Mouse (Mus musculus) ES-CJ7 (cell line): Measurements from ENCODE around the gene Gm20671.
"Not testable (repeated sequence)": the region's sequence is repeated elsewhere in the genome, so short reads cannot be mapped to it uniquely, and the experiment has no call there.

Source experiments
- DNase-seq: peaks from one replicate; pipeline ENCODE4 v3.0.0; 2011; ENCODE audit warnings: low read depth, low spot score

The Gm20671 gene

DNA sequence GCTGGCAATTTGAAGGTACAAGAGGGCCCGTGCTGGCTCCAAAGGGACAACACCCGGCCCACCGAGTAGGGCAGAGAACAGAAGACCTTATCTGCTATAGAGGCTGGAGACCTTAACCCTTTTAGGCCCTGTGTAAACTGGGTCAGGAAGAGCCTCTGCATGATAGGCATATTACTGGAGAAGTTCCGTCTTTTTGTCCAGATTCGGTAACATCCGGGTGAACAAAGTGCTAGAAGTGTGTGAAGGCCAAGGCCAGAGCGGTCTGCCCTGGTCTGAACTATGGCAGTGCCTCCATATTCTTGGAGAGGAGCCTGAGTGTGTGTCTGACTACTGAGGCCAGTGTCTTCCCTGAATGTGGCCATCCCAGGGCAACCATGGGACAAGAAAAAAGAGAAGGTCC, at the start of gene Gm20671:
Gm20671 (minus strand) TSS at position 101 of the 400 bp plus-strand sequence.
- no peak for DNase-seq

DNA sequence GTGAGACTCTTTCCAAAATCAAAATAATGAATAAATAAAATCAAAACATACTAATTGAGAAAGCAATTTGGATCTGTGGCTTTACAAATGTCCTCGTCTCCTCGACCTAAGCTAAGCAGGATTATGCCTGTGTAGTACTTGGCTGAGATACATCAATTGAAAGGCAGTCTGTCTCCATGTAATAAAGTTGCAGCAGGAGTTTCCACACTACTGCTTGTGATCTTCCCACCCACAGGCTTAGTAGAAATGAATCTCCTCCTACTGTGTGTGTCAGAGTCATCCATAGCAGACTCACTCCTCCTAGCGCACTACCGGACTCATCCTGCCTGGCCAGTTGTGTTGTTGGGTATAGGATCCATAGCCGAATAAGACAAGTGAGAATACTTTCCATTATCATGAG, 45.4 kb upstream of the Gm20671 start:
- DNase-seq: no peak

DNA sequence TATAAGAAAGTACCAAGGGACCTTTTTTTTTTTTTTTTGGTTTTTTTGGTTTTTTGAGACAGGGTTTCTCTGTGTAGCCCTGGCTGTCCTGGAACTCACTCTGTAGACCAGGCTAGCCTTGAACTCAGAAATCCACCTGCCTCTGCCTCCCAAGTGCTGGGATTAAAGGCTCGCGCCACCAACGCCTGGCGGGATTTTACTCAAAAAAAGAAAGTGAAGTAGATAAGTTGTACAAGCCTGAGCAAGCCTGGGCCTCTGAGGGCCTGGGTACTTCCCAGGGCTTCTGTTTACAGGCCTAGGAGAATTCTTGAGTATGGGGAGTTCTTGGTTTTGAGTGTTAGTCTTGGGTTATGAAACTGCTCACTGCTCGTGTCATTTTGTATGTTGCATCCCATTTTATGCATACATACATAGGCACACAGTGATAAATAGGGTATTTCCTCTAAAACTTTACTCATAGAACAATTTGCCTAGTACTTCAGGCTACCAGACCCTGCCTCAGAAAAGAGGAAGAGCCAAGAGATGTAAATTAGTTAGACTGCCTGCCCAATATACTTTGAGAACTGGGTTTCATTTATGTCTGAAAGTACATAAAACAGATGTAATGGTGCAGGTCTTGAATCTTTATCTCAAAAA, 42.6 kb upstream of the Gm20671 start:
- DNase-seq: no peak

DNA sequence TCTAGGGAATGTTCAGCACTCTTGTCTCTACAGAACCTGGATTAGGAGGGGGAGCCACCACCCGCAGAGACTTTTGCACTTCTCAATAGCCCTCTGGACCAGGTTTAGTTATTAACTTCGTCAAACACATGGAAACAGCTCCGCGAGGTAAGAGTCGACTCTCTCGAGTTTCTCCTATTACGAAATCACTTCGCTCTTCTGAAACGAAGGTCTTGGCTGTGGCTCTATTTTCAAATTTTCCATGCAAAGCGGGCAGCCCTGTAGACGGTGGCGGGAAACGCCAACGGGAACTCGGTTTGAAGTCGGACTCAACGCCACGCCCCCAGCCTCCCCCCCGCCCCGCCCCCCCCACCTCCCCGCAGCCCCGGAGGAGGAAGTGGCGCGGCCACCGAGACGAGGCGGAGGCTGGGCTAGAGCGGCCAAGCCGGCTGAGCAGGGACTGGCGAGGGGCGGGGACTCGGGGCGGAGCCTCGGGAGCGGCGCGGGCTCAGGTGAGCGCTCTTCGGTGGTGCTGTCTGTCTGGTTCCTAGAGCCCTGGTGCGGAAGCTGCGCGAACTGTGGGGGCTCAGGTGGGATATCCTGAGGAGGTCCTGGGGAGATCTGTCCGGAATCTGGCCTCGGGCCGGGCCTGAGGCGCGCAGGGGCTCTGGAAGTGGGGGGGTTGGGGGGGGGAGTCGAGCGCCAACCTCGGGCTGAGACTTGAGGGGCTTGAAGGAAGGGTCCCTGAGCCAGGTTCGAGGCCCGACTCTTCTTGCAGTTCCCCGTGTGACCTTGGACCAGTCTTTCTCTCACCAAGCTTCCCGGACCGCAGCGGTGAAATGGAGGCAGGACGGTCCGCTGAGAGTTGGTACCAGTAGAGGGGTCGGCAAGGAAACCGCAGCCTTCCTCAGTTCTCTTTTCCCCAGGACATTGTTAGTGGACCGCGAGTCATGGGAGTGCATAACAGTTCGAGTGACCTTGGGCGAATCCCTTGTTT, 36.6 kb upstream of the Gm20671 start, which contains the start of gene Depdc5:
Depdc5 (plus strand) TSS at position 449 of the 976 bp plus-strand sequence.
- DNase-seq: peak; percentile 96

DNA sequence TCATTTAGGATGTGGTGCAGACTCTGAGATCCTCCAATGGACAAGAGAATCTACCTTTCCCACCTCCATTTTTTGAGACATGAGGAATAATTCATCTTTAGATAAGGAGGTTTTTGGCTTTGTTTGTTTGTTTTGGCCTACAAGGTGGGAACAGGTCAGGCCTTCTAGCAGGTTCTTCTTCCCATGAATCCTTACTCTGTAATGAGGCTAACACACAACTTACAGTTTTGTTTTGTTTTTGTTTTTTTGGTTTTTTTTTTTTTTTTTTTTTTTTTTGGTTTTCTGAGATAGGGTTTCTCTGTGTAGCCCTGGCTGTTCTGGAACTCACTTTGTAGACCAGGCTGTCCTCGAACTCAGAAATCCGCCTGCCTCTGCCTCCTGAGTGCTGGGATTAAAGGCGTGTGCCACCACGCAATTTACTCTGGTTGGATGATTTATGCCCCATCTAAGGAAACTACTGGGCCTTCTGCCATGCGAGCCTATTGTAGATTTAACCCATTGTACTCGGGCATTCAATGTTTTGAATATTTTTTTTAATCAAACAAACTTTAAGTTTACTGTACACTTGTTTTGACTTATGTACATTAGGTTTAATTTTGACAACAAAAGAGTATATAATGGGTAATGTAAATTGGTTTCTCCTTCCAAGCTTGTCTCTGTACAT, 35.7 kb upstream of the Gm20671 start:
- DNase-seq: no peak

DNA sequence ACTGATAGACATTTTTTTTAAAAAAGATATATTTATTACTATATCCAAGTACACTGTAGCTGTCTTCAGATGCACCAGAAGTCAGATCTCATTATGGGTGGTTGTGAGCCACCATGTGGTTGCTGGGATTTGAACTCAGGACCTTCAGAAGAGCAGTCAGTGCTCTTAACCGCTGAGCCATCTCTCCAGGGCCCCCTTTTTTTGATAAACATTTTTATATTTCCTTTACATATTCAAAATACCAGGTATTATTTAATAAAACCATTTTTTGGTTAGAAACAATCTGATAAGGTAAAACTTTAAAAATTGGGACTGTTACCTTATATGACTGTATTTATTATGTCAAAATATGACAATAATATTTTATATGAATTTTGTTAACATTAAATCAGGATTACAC, 34.2 kb upstream of the Gm20671 start:
- no peak for DNase-seq

DNA sequence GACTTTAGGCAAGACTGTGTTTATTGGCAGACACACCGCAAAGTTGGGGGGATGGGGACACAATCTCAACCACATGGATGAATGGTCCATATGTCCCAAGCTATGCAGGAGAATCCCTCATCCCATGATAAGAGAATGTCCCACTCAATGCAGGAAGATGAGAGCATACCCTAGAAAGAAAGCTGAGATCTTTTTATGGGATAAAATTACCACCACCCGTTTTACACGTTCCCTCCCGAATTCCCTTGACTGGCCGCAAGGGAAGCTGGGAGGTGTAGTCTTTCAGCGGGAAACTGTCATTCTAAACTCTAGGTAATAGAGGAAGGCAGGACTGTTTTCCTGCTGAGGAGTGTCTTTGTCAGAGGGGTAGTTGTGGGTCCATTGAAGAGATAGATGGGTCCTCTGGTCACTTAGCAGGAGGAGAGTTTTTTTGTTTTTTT, 30.9 kb upstream of the Gm20671 start:
- peak; percentile 49 for DNase-seq

DNA sequence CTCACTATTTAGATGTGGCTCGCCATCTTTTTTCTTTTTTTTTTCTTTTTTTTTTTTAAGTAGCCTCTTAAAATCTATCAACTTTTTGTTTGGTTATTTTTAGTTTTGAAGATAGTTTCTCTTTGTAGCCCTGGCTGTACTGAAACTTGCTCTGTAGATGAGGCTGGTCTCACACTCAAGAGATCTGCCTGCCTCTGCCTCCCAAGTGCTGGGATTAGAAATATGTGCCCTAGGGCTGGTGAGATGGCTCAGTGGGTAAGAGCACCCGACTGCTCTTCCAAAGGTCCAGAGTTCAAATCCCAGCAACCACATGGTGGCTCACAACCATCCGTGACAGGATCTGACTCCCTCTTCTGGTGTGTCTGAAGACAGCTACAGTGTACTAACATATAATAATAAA, 28.4 kb upstream of the Gm20671 start:
- DNase-seq: not testable (repeated sequence)

DNA sequence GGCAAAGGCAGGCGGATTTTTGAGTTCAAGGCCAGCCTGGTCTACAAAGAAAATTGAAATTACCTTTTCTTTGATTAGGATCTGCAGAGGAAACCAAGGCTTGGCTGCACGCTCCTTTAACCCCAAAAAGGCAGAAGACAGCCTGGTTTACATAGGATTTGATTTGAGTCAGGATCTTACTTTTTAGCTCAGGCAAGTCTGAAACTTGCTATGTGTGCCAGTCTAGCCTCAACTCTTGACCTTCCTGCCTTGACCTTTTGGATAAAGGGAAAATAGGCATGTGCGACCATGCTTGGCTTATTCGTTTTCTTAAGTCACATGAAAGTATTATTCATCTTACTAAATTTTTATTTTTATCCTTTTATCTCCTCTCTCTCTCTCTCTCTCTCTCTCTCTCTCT, 27.9 kb upstream of the Gm20671 start:
- DNase-seq: no peak

DNA sequence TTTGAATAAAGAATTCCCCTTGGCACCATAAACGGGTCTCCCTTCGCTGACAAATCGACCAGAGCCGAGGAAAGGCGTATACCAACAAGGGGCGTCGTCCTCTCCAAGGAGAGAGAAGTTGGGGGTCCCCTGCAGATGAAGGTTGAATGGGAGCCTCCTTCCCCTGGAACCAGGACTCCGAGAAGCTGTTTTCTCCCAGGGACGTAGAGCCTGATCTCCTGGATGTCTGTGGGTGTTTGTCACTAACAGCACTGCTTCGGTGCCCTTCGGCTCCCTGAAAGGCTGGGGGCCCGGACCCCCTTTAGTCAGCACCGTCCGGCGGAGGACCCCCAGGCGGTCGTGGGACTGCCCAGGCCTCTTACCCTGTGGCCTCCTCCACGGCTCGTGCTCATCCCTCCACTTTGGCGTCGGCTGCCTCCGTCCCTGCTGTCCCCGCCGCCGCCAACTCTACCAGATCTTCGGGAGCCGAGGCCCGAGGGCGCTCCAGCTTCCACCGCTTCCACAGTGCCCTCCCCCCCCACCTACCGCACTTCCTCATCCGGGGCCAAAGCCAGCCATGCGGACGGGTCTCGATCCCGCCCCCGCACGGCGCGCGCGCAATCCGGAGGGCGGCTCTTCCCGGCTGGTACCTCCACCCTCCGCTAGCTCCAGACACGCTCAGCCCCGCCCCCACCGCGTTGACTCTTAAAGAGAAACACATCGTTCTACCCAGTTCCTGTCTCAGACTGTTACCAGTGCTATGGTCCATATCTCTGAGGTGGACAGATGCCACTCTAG, 27.0 kb upstream of the Gm20671 start, which contains the start of gene Prr14l:
Prr14l (minus strand) TSS at position 526 of the 777 bp plus-strand sequence.
- peak; percentile 95 for DNase-seq

DNA sequence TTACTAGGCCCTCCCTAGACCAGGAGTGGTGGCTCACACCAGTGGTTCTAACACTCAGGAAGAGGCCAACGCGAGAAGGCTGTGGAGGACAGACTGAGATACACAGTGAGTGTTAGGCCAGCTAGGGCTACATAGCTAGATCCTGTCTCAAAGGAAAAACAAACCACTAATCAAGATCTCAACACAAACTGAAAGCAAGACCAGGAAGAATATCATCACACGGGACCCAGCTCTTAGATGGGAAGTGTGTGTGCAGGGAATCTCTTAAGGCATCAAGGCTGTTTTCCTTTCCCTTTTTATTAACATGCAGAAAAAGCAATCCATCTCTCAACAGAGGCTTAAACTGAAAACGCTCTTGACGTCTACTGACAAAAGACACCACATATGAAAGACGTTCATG, 25.1 kb upstream of the Gm20671 start:
- no peak for DNase-seq

DNA sequence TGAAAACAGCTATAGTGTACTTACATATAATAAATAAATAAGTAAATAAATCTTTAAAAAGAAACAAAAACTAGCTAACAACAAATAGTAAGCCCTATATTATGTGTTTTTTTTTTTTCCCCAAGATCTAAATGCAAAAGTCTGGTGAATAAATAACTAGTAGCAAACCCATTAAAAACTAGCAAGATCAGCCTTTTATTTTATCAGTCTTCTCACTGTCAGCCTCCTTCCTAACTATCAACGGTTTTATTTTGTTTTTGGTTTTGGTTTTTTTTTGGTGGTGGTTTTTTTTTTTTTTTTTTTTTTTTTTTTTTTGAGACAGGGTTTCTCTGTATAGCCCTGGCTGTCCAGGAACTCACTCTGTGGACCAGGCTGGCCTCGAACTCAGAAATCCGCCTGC, 22.7 kb upstream of the Gm20671 start:
- DNase-seq: not testable (repeated sequence)

DNA sequence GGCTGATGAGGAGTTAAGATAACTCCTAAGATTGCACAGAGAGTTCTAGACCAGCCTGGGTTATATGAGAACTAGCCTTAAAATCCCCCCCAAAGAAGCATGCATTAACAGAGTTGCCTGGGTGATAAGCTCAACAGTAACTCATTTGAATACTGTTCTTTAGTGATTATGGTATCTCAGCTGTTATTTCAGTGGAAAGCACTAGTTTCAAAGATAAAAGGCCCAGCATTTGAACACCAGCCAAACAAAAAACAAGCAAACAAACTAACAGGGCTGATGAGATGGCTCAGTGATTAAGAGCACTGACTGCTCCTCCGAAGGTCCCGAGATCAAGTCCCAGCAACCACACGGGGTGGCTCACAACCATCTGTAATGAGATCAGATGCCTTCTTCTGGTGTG, 22.3 kb upstream of the Gm20671 start:
- no peak for DNase-seq

DNA sequence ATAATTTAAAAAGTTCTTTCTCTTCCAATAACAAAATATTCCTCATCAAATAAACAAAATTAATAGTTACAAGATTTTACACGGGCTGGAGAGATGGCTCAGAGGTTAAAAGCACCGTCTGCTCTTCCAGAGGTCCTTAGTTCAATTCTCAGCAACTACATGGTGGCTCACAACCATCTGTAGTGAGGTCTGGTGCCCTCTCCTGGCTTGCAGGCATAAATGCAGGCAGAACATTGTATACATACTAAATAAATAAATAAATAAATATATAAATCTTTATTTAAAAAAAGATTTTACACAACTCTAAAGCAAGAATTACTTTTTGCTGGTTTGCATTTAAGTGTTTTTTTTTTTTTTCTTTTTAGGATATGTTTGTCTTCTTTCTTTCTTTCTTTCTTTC, 13.1 kb upstream of the Gm20671 start:
- DNase-seq: no peak

DNA sequence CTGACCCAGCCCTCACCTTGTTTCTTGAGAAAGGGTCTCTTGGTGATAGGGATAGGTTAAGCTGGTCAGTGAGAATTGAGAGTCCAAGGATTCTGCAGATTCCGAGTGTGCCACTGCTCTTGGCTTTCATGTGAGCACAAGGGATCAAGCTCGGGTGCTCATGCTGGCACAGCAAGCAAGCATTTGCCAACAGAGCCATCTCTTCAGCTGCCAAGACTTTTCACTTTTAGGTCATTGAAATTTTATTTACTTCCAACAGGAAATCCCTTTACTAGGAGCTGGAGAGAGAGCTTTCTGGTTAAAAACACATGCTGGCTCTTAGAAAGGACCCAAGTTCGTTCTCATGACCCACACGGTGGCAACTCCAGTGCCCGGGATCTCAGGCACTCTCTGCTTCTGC, 10.1 kb upstream of the Gm20671 start:
- no peak for DNase-seq

DNA sequence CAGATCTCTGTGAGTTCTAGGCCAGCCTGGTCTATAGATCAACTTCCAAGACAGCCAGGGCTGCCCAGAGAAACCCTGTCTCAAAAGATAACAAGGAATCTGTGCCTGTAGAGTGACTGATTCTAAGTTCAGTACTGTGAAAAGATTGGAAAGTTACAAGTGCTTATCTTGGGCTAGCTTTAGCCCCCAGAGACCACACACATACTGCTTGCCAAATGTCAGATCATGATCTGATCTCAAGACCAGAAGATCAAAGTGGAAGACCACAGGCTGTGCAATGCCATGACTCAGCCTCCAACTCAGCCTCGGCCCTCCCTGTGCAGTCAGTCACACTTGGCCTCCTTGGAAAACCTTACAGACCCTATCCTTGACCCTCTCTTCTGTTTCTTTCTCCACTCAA, 7.6 kb upstream of the Gm20671 start:
- no peak for DNase-seq

DNA sequence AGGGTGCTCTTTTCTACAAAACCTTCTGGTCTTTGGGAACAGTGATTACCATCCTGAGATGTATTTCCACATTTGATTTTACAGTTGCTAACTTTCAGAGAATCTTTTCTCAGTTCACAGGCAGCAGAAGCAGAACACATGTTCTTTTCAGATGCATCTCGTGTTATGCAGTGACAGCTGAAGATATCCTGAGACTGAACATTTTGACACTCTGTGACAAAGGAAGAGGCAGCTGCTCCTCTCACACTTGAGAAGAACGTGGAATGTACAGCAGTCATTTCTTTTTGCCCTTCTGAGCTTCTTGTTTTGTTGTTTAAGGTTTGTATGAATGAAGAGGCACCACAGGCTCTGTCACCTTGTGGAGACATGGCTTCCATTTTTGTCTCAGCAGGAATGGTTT, 3.1 kb upstream of the Gm20671 start:
- no peak for DNase-seq

DNA sequence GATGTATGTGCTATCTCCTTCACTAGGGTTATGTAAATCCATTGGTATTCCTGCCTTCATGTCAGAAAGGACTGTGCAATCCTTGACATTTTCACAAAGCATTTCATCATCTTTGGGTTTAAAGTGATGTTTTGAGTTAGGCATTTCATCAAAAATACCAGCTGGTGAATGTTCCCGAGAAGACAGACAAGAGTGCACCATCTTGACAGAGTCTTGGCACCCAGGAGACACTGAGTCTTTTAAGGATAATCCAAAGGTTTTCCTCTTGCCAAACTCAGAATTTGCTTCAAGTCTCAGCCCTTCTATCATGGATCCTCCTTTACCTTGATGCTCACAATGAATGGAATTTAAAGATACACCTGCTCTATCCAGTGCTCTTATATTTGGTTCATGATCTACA, 1.9 kb upstream of the Gm20671 start:
- DNase-seq: not testable (repeated sequence)

DNA sequence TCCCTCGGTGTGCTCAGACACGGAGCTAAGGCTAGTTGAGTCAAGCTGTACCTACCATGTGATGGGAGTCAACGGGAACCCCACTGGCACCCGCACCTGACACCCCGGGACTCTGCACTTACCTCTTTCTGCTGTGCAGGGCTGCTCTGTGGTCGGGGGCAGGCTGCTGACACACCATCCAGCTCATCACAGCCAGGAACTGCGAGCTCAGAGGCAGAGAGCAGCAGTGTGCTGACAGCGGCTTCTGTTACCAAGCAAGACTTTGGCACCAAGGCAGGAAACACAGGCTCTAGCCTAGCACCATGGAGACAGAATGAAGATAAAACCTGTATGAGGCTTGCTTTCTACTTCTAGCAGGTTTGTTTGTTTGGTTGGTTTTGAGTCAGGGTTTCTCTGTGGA, 6.4 kb downstream of the Gm20671 start:
- DNase-seq: no peak

DNA sequence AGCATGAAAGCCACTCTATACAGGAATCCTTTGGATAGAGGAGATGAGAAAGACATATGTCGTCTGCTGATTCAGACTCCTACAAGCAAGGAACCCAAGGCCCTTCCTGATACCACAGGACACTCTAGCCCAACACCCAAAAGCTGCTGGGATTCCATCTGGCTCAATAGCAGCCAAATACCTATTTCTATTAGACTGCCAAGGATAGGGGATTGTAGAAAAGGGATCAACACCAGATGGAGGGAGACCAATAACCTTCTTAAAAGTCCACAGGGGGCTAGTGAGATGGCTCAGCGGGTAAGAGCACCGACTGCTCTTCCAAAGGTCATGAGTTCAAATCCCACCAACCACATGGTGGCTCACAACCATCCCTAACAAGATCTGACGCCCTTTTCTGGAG, 11.5 kb downstream of the Gm20671 start:
- no peak for DNase-seq

DNA sequence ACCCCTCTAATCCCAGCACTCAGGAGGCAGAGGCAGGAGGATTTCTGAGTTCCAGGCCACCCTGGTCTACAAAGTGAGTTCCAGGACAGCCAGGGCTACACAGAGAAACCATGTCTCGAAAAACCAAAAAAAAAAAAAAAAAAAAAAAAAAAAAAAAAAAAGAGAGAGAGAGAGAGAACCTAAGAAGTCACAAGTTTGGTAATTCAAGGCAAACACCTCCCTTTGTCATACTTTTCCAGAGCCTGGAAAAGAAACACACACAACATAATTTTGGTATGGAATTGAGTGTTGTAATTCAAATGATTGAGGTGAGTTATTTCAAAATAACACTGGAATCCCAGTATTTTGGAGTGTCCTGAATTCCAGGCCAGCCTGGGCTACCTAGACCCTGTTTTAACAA, 40.5 kb downstream of the Gm20671 start:
- not testable (repeated sequence) for DNase-seq
